Mouse (Mus musculus) ZHBTc4 (cell line): ENCODE data around the gene Erg.

ENCODE experiments used
- DNase-seq: peaks from one replicate; pipeline ENCODE4 v3.0.0-alpha.2; 2011; ENCODE audit warnings: low read depth, low spot score

Gene Erg

DNA sequence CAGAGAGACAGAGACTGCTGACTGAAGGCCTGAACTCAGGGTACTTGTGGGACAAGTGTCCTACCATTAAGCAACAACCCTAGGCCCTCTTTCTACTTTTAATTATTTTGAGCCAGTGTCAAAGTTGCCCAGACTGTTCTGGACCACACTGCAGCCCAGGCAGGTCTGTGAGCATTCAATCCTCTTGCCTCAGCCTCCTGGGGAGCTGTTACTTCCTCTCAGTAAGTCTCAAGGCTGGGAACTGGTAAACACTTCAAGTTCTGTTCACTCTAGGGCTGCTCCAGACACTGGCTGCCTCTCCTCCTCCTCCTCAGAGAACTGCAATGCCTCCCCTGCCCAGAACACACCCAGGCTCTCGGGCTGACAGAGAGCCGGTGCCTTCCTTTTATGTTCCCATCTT lies 140.0 kb downstream of the Erg start:
- DNase-seq, result no peak

DNA sequence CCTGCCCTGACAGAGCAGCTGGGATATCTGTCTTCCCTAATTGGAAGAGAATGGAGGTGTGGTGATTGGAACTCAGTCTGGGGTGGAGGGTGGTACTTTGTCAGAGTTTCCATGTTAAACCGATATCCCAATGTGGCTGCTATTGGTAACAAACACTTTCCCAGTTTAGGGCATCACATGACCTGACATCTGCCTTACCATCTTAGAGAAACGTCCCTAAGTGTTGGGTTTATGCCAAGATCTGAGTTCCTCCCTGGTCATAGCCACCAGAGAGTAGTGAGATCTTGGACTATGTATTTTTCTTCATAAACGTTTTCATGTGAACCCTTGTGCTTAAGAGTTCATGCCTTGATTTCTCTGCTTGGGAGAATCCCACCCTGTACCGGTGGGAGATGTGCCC lies 144.4 kb downstream of the Erg start:
- DNase-seq, result no peak

DNA sequence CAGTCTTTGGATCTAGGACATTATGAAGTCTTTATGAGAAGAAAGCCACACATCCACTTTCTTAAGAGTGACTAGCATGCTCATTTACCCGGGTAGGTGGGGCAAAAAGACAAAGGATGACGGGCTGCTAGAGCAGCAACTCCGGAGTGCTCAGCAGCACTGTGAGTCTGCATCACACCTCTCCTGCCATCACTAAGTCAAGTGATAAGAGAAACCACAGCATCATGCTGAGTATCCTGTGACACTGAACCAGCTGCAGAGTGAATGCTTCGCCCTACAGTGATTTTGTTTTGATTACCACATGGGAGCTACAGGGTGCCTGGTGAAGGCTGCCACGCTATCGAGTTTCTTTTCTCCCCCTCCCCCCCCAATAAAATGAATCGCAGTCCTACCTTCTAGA lies 145.2 kb downstream of the Erg start:
- no peak for DNase-seq

DNA sequence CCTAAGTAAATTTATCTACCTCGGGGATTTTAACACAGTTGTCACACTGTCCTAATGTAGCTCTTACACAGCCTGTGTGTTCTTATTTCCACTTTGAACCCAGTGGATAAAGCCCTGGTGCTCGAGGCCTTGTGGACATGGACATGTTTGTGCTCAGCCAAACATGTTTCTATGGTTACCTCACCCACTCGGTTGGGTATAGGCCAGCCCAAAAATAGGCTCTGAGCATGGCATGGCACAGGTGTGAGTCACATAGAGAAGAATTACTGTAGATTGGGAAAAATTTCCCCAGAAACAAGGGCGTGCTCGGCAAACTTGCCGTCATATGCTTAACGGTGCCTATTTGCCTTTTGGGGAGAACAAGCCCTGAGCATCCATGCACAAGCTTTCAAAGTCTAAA lies 146.1 kb downstream of the Erg start:
- no peak for DNase-seq

DNA sequence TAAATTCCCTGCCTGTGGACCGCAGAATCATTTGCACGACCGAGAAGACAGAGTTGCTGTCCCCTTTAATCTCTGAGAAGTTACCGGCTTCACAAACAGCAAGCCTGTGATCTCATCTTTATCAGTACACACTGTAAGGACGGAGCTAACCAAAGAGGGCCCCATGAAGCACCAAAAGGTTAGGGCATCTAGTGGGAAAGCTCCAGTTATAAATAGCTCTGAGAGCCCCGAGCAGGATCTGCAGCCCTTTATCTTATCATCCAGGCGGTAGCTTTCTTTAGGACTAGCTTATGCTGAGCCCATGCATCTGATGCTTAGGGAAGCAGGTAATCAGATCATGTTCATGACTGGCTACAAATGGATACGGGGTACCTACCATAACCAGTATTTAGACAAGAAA lies 146.6 kb downstream of the Erg start:
- no peak for DNase-seq

DNA sequence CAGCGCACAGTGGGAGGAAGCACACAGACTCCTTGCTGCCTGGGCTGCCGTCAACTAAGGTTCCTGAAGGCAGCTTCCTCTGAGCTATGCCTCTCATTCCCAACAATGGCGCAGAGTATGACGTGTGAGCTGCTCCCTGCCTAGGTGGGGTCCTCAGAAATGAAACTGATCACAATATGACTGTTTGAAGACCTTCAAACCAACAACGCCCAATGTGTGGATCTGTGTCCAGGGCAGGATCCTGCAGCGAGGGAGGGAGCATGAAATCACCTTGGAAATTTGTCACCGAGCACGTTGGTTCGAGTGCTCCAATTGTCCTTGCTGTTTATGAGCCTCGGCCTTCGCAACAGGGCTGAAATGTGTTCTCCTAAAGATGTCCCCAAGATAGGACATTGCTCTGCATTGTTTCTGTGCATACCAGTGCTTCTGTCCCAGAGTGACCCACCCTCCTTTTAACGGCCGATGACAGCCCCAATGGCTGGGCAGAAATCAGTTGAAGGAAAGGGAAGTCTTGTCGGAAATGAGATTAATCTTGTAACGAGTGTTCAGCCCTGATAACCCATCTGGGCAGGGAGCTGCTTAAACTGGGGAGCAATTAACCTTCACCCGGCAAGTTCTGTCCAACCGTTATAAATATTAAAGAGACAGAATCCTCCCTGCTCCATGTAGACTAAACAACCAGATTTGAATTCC lies 147.4 kb downstream of the Erg start:
- no peak for DNase-seq

DNA sequence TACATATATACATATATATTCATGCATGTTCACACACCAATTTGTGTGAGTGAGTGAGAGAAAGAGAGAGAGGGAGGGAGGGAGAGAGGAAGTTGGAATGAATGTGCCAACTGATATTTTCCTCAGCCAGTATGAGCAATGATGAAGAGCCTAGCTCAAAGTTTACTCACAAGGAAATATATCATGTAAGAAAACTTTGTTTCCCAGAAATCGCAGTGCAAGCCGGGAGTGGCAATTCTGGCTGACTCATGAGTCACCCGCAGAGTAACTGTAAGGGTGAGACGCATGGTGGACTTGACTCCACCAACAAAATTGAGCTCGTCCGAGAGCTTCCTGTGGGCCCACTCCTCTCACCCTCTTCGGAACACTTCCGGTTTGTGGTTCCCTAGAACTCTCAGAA lies 149.8 kb downstream of the Erg start:
- no peak for DNase-seq

DNA sequence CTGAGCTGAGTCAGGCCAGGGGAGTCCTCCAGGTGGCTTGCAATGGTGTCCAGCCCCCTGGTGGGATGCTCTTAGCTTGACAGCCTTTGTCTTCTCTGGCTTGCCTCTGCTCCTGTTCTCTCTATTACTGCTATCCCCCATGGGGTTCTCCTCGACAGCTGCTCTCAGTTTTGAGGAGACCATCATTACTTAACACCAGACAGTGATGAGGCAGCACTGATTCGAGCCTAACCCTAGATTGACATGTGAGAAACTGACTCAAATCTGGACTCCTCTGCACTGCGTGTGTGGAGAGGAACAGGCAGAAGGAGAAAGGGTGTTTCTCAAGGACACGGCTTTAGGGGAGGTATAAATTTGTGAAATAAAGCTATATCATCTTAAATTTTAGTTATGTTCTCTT lies 150.3 kb downstream of the Erg start:
- DNase-seq, result no peak

DNA sequence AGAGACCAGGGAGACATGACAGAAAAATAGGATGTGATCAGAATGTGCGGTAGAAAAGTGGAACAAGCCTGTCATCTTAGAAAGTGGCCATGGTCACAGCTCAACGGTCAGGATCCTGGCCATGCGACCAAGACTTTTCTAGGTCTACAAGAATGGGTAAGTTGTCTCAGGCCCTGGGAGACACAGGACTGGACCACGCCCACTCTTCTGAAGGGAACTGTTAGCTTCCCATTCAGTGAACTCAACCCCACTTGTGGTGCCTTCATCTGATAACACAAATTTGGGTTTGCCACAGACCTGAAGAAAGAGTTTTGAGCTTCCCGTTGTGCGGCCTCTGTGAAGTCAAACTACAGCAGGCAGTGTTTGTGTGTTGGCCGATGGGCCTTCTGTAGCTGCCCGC lies 152.0 kb downstream of the Erg start:
- DNase-seq, result no peak

DNA sequence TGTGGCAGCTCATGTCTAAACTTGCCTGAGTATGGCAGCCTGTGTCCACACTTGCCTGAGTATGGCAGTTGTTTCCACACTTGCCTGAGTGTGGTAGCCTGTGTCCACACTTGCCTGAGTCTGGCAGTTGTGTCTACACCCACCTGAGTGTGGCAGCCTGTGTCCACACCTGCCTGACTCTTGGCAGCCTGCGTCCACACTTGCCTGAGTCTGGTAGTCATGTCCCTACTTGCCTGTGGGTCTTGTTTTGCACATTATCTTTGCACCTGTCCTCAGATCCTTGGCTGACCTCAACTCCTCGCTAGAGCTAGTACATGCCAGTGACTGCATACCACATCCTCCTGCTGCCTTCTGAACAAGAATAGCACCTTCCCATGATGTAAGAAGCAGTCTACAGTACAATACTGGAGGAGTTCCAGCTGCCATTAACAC lies 153.8 kb downstream of the Erg start:
- DNase-seq, result no peak

DNA sequence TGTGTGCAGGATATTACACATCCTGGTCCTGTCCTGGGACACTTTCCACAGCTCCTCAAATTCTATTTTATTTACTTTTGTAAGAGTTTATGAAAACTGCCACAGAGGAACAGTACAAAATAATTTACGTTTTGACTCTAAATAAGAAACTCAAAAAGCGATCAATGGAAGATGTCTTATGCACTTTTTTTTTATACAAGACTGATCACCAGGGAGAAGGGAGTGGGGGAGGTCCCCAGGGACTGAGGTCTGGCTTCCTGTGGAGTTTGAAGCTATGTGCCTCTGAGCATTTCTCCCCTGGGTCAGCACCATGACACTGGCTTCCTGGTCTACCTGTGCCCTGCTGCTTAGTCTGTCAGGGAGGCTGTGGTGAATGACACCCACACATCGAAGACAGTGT lies 156.5 kb downstream of the Erg start:
- DNase-seq, result no peak

DNA sequence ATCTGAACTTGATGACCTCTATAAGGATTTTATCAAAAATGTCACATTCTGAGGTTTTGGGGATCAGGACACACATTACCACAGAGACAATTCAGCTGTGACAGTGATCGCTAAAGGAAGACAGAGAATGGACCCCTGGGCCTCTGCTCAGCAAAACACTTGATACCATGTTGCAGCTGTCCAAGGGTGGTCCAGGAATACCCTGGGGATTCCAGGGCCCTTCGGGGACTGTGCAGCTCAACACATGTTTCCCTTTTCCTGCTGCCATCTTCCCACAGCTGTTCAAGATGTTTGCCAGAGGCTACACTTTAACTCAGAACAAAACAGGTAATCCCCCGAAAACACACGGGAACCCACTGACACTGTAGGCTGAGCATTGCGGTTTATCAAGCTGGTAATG lies 158.2 kb downstream of the Erg start:
- no peak for DNase-seq

DNA sequence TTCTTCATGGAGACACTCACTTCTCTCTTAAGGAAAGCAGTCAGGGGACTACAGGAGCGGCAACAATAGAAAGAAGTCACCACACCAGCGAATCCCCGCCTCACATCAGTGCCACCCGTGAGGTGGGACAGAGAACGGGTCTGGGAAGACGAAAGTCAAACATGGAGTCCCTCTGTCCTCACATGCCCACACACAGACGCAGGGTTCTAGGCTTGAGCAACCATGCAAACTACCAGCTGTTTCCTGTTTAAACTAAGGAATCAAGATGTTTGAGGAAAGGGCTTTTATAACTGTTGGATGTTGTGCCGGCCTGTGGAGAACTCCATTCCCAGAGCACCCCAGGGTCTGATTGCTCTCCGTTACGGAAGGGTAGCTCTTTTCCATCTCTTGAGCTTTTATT lies 158.9 kb downstream of the Erg start:
- DNase-seq, result no peak

DNA sequence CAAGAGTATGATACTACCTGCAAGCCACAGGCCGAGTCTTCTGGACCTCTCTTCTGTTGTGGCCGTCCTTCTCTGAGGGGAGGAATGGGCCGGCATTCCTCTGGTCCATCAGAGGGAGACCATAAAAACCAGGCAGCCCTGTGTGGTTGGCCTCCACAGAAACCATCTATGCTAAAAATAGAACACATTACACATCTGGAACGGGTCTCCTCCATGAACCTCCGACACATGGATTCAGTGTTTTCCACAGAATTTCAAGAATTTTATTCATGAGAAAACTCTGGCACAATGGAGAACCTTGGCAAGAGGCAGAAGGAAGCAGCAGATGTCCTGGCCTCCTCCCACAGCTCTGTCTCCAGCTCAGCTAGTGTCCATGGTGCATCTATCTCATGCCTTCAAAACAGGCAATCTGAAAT lies 163.7 kb downstream of the Erg start:
- no peak for DNase-seq

DNA sequence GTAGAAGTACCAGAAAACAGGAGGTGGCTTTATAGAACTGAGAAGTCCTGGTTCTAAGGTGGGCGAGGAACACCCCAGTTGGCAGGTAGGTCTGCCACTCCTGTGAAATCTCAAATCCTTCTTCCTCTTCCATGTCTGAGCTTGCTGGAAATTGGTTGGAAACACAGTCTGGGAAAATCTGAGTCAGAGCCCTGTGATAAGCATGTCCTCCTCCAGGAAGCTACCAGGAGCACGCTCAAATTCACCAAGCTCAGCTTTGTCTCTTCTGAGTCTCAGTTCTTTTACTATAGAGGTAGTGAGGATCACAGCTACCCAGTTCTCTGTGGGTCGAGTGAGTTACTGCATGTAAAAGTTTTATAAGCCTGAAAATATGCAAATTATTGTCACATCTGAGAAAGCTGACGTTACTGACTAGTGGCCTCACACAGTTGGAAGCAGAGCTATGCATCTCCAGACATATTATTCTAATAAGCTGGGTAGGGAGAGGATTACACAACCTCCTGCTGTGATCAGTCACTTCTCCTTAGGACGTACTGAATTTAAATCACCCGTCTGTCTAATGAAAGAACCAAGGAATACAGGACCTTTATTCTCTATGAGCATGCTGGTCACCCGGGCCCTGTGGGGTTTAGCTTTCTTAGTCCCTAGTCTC lies 165.0 kb downstream of the Erg start:
- no peak for DNase-seq

DNA sequence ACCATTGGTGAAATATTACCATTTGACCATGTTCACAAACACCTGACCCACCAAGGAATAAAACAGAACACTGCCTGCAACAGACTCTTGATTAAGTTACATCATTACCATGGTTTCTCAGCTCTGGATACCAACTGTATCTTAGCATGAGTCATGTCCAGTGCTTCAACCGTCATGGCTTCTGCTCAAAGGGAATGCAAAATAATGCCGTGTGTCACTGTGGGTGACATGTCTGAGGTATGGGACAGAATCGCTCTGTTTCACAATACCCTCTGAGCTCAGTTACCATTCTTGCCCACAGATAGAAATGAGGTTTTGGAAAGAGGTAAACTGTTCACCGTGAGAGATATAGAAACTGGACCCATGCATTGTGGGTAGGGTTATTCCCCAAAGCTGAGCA lies 170.5 kb downstream of the Erg start:
- DNase-seq, result no peak

DNA sequence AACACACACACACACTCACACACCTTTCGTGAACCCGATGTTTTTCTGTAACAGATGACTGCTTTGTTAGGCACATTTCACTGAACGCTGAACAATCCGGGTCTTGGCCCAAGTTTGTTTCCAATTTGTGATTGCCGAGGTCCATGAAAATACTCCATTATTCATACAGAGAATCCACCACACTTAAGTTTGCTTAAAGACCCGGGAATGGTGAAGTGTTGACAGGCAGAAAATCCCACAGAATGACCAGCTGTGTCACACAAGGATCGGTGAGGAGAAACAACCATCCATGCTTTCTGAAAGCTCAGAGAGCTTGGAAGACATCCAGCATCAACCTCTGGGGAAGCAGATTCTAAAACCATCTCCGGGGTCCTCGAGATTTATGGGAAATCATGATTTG lies 171.0 kb downstream of the Erg start:
- no peak for DNase-seq

DNA sequence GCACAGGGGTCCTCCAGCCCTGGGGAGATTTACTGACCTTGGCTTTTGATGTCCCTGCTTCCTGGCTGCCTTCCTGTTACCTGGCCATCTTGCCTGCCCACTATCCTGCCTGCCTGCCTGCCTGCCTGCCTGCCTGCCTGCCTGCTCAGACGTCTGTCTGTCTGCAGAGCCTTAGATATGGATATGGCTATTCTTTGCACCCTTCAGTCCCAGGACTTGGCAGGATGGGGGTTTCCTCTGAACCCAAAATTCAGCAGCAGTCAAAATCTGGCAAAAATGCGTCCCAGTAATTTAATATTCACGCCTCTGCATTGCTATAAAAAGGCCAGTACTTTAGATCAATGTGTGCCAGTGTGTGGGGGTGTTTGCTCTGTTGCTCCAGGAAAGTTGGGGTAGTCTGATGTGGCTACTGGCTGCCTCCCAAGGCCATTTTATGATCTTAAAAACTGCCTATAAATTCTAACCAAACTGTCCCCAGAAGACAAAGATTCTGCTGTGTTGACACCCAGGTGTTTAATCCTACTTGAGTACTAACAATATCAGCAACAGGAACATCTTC lies 172.9 kb downstream of the Erg start:
- DNase-seq, result no peak

DNA sequence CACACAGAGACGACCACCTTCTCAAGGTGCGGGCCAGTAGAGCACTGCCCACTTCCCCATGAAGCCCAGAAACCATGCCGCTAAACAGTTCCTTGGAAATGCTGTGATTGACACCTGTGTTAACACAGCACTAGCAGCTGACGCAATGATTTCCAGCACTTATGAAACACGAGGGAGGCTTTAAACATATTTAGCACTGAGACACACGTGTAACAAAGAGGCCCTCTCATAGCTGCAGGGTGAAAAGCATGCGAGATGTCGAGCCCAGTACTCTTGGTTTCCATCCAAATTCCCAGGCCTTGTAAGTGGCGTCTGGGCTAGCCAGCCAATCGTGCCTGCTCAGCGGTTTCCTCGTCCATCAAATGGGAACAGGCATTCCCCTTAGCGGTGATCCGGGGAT lies 178.3 kb downstream of the Erg start:
- no peak for DNase-seq

DNA sequence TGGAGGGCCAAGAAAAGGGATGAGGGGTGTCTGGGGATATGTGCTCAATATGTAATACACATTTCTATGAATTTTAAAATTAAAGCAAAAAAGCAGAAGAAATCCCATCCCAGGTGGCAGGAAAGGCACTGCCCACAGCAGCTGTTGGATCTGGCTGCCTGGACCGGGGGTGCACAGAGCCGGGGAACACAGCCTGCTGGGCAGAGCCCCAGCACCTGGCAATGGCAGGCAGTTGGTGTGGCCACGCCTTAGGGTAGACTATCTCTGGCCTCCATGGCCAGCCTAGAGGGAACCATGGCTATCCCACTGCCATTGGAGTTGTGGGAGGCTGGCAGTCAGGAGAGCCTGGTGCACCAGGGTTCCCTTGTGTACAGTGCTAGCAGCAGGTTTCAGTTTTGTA lies 180.9 kb downstream of the Erg start:
- DNase-seq, result no peak

DNA sequence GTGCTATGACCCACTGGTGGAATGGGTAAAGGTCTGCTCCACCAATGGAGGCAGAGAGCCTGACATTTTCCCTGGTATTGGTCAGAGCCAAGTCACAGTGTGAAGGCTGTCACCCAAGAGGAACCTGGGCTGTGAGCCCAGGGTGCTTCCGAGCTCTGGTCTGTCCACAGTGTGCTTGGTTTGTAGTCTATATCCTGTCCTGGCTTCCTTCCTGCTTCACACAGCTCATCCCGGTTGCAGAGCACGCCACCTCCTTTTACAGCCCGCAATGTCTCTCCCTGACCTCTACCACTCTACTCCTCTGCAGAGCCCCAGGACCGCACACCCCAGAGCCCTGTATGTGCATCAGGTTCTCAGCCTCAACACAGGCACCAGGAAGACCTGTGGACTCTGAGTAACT lies 182.9 kb downstream of the Erg start:
- DNase-seq, result no peak

DNA sequence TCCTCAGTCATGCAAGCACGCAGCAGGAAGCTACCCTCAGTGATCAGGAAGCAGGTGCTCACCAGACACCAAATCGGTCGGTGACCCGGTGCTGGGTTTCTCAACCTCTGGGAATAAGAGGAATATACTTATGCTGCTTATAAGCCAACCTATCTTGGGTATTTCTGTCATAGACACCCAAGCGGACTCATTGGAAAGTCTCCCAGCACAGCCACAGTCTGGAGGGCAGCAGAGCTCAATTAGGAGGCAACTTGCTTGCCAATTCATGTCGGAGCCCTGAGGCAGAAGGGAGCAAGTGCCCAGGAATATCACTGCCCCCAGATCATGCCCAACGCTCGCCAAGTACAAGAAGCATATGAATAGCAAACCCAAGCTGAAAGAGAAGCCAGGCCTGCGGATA lies 184.5 kb downstream of the Erg start:
- no peak for DNase-seq

DNA sequence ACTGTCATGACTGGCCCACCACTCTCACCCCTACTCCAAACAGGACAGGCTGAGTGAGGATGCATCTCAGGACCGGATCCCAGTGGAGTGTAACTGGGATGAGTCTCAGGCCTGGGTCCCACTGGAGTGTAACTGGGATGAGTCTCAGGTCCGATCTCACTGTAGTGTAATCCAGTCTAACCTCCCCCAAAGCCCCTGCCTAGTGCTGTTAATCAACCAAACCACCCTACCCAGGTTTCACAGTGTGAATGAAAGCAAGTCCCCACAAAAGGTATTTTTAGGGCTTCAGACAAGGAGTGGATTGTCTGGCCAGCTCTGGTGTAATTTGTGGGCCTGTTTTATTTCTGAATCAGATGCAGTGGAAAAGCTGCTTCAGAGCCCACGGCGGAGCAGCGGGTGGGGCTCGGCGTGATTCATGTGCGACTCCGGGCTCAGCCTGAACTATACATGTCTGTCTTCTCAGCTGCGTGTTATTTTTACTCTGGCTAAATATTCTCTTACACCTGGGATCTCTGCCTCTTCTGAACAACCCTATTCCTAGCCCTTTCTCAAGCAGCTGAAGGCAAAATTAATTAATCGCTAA lies 187.5 kb downstream of the Erg start:
- DNase-seq, result no peak
